Mouse (Mus musculus) C2C12 (cell line): ENCODE measurements around the gene Nudt8. TPM values are rescaled to one million over a fixed set of nuclear protein-coding genes. Genes with fewer than 3 reads are reported as not detected.
"Not testable (repeated sequence)": the region's sequence is repeated elsewhere in the genome, so short reads cannot be mapped to it uniquely, and the experiment has no call there.

ENCODE experiments used
- H3K27me3 ChIP-seq: one replicate; pipeline ENCODE4 v1.6.1; 2011; ENCODE audit not compliant: control insufficient read depth, insufficient read depth, insufficient read length
- H3K36me3 ChIP-seq: one replicate; pipeline ENCODE4 v1.6.1; 2011; ENCODE audit not compliant: control insufficient read depth, insufficient read depth
- H3K4me3 ChIP-seq: one replicate; pipeline ENCODE4 v1.5.1; 2011; ENCODE audit warnings: mild to moderate bottlenecking, control low read depth; ENCODE audit not compliant: poor library complexity, insufficient read depth, severe bottlenecking
- H3K79me2 ChIP-seq: one replicate; pipeline ENCODE4 v1.6.1; 2011; ENCODE audit not compliant: control insufficient read depth, insufficient read depth
- H3K79me3 ChIP-seq: one replicate; pipeline ENCODE4 v1.6.1; 2011; ENCODE audit warnings: low read depth, control low read depth
- H3ac ChIP-seq: one replicate; pipeline ENCODE3; 2011; ENCODE audit warnings: low read depth; ENCODE audit not compliant: control insufficient read depth, insufficient read length
- CEBPB ChIP-seq: IDR thresholded peaks from one replicate; pipeline ENCODE4 v1.6.1; 2011; ENCODE audit warnings: low read depth, mild to moderate bottlenecking, control low read depth, moderate library complexity
- CTCF ChIP-seq: IDR thresholded peaks from one replicate; pipeline ENCODE4 v1.5.1; 2011; ENCODE audit not compliant: control insufficient read depth, insufficient read depth, insufficient read length
- FOSL1 ChIP-seq: IDR thresholded peaks from one replicate; pipeline ENCODE4 v1.8.0; 2011; ENCODE audit warnings: mild to moderate bottlenecking, low read length; ENCODE audit not compliant: poor library complexity, insufficient read depth, severe bottlenecking
- MAX ChIP-seq: IDR thresholded peaks from one replicate; pipeline ENCODE4 v1.6.1; 2011; ENCODE audit warnings: mild to moderate bottlenecking, control low read depth
- MYOD1 ChIP-seq: IDR thresholded peaks from one replicate; pipeline ENCODE4 v1.6.1; 2011; ENCODE audit warnings: low read depth; ENCODE audit not compliant: control insufficient read depth, insufficient read length
- MYOG ChIP-seq: IDR thresholded peaks from one replicate; pipeline ENCODE4 v1.6.1; 2011; ENCODE audit not compliant: control insufficient read depth, insufficient read length; ENCODE audit errors: extremely low read depth
- USF1 ChIP-seq: IDR thresholded peaks from one replicate; pipeline ENCODE4 v1.6.1; 2011; ENCODE audit warnings: low read depth, mild to moderate bottlenecking, control low read depth, moderate library complexity
- long read RNA-seq, 2 experiments: library from polyadenylated mRNA; unstranded; transcript quantifications; one replicate each; pipeline ENCODE4 v2.0.0; 2019 to 2020
- polyA plus RNA-seq: library from polyadenylated mRNA; unstranded; fragments of >200 nt; fragmentation: generic; extraction: Trizol; gene quantifications from one replicate; pipeline ENCODE4 v1.2.1, GENCODE M21; 2012; ENCODE audit warnings: missing spikeins

The Nudt8 gene
- polyA plus RNA-seq, result 28.1 TPM
- long read RNA-seq, experiment 1, transcript Nudt8-201 (4 exons, 787 nt), result major isoform, 22 of 29 reads
- long read RNA-seq, experiment 1, partial matches to known transcripts, result 1 of 29 reads
- long read RNA-seq, experiment 1, other reads (novel, unspliced or antisense), result 2 of 29 reads
- long read RNA-seq, experiment 2, transcript Nudt8-201 (4 exons, 787 nt), result major isoform, 5 of 9 reads
- long read RNA-seq, experiment 2, partial matches to known transcripts, result 0 of 9 reads
- long read RNA-seq, experiment 2, other reads (novel, unspliced or antisense), result 2 of 9 reads

DNA sequence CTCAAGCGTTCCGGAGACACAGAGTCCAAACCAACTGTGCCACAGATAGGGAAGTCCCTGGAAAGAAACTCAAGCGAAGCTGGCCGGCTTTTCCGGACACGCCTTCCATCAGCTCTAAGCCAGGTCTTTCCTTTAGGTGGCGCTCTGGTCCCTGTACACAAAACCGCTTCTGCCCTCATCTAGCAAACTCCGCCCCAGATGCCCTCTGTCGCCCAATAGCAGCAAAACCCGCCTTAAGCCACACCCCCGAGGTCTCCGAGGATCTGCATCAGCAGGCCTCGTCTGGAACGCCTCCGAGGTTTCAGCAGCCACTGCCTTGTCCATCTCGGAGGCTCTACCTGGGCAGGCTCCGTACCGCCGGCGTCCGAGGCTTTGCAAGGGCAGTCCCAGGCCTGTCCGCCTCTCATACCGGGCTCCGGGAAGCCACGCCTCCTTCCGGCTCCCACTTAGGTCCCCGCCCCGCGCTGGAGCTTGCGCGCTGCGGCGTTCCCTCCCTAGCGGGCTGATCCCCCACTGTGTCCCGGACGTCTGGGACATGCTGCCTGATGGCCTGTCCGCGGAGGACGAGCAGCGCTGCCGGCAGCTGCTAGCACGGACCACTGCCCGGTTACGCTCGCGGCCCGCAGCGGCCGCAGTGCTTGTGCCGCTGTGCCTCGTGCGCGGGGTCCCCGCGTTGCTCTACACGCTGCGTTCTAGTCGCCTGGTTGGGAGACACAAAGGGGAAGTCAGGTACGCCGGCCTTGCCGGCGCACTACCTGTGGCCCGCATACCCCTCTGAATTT lies at the start of gene Nudt8, which contains the start of gene Gm49405:
Gene Nudt8, plus strand, starts transcription at position 462 of the 782 bp plus-strand sequence.
Gene Gm49405, plus strand, starts transcription at position 508 of the 782 bp plus-strand sequence.
- H3K79me2 ChIP-seq, result no peaks in the 10 kb centered on the region
- TF ChIP-seq MAX, result peak; percentile 53
- peak; percentile 50 for TF ChIP-seq CTCF
- TF ChIP-seq CEBPB, result no peak
- peak within 1 kb of the TSS; percentile 69 for H3K4me3 ChIP-seq
- peaks cover 2% of the 10 kb centered on the region for H3K36me3 ChIP-seq
- no peaks in the 10 kb centered on the region for H3K27me3 ChIP-seq
- H3ac ChIP-seq, result peak within 1 kb of the TSS; percentile 76
- H3K79me3 ChIP-seq, result no peaks in the 10 kb centered on the region

DNA sequence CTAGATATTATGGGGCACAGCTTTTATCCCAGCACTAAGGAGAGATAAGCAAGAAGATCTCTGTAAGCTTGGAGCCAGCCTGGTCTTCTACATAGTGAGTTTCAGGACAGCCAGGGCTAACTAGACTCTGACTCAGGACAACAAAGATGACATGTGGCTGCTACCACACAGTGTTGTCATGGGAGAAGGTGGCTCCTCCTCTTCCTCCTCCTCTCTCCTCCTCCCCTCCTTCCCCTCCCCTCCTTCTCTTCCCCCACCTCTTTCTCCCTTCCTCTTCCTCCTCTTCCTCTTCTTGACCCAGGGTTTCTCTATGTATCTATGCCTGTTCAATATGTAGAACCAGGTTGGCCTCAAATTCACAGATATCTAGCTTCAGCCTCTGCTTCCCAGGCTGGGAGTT lies 48.9 kb upstream of the Nudt8 start:
- TF ChIP-seq CEBPB (no peak), MYOG (no peak), MYOD1 (no peak), USF1 (no peak), MAX (no peak), FOSL1 (no peak), CTCF (no peak)
- Histone ChIP-seq H3K36me3 (no peaks in the 10 kb centered on the region), H3K4me3 (no peak overlapping the region), H3K79me3 (no peaks in the 10 kb centered on the region), H3K79me2 (no peaks in the 10 kb centered on the region), H3K27me3 (no peaks in the 10 kb centered on the region), H3ac (no peak overlapping the region)

DNA sequence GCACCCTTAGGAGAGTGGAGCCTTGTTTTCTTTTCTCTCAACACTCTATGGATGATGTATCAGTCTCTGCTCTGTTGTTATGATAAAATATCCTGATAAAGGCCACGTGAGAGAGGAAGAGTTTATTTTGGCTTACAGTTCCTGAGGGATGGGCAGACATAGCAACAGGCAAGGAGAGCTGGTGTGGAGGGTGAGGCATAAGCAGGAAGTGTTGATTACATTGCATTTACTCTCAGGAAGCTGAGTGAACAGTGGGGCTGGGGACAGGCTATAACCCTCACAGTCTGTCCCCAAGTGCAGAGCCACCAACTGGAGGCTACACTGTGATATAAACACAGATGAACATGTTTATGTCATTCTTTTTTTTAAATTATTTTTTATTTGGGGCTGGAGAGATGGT lies 48.3 kb upstream of the Nudt8 start:
- TF ChIP-seq MAX (no peak), MYOD1 (no peak), CTCF (no peak), USF1 (no peak), MYOG (no peak), FOSL1 (no peak), CEBPB (no peak)
- Histone ChIP-seq H3K36me3 (no peaks in the 10 kb centered on the region), H3K79me3 (no peaks in the 10 kb centered on the region), H3K27me3 (no peaks in the 10 kb centered on the region), H3K79me2 (no peaks in the 10 kb centered on the region), H3K4me3 (no peak overlapping the region), H3ac (no peak overlapping the region)

DNA sequence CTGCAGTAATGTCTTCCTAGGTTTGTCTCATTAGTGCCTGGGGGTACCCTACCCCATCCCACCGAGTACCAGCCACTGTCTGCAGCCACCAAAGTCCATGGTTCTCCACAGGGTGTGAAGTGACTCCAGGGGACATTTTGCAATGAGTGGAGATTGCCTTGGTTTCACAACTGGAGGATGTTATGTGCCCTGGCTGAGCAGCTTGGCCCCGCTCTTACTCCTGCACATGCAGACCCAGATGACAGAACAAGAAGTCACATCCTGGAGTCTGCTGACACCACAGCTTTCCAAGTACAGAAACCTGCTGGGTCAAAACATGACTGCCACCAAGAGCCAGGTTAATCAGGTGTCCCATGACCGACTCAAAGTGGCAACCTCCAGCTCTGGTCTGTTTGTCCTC lies 45.3 kb upstream of the Nudt8 start:
- Histone ChIP-seq H3K4me3 (no peak overlapping the region), H3K79me3 (no peaks in the 10 kb centered on the region), H3K27me3 (no peaks in the 10 kb centered on the region), H3ac (no peak overlapping the region), H3K79me2 (no peaks in the 10 kb centered on the region), H3K36me3 (no peaks in the 10 kb centered on the region)
- TF ChIP-seq MAX (no peak), MYOG (no peak), FOSL1 (no peak), USF1 (no peak), CEBPB (no peak), CTCF (no peak), MYOD1 (no peak)

DNA sequence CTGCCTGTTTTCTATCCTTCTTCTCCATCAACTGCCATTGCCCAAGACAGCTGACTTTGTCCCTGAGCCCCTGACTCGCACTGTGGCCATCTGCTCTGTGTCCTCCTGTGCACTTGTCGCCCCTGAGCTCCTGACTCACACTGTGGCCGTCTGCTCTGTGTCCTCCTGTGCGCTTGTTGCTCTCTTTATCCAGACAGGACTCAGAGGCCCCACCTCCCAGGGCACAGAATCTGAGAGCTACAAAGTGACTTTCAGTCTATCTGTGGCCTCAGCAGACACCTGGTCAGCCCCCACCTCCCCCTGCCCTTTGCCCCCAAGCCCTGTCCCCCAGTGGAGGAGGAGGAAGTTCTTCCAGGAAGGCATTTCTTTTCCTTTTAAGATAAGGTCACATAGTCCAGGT lies 44.6 kb upstream of the Nudt8 start:
- H3K79me3 ChIP-seq, result no peaks in the 10 kb centered on the region
- no peaks in the 10 kb centered on the region for H3K27me3 ChIP-seq
- TF ChIP-seq CEBPB (no peak), USF1 (no peak), FOSL1 (no peak), MYOD1 (no peak), MAX (no peak), CTCF (no peak), MYOG (no peak)
- H3K36me3 ChIP-seq, result no peaks in the 10 kb centered on the region
- H3K4me3 ChIP-seq, result no peak overlapping the region
- H3ac ChIP-seq, result no peak overlapping the region
- no peaks in the 10 kb centered on the region for H3K79me2 ChIP-seq

DNA sequence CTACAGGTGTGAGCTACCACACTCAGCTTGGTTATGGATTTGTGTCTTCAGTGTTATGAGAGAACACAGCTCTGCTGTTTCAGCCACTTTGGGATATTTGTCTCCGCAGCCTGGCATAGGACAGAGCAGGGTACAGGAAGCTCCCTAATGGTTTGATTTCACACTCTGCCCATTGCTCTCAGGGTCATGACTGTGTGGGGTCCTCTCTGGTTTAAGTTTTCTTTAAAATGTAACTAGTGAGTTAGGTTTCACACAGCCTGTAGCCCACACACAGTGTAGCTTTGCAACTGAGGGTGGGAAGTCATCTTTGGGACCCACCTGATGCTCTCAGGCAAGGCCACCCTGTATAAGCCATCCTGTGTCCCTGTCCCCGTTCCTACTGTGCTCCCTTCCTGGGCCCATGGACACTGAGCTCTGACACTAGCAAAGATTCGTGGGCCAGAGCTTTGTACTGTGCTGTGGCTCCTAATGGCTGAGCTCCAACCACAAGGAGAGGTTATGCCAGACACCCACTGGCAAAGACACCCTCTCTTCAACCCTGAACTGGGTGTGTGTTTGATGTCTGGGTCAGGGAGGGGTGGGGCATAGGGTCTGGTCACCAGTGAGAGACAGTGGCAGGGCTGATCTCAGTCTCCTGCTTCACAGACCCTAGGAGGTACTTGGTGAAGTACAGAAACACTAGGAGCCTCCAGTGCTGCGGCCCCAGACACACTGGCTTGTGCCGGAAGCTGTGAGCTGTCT lies 42.9 kb upstream of the Nudt8 start:
- not testable (repeated sequence) for H3K79me3 ChIP-seq, H3K79me2 ChIP-seq, H3K27me3 ChIP-seq, H3K4me3 ChIP-seq, H3ac ChIP-seq, H3K36me3 ChIP-seq
